Mouse (Mus musculus): ENCODE measurements at regions not wholly inside any gene's neighbourhood (a gene's known extent, or its start where the extent isn't known, plus 50 kb on each side); places are given as distances from the start of the nearest gene placed in this dataset.

DNA sequence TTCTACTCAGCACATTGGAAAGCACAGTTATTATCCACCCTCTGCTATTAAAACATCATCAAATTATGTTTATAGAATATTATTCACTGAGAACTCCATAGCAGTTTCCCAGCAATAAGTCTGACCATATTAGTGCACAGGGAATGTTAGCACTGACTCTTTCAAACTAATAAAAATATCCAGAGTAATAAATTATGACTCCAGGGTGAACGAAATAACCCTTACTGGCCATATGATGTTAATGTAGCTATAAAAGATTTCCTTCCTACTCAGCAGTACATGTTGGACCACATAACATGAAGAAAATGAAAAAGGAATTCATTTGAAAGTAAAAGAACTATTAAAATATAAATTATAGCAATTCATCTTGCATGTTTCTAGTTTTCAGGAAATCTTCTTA is 693.0 kb upstream of the Adgrl3 start:
- DNase-seq (ENCODE audit: low read depth): no peak
- TF ChIP-seq POLR2A (IDR thresholded peaks at IDR 0.05; ENCODE audit: borderline replicate concordance, extremely low read depth, insufficient read depth, insufficient read length, poor library complexity, severe bottlenecking): no peak
- no peak for TF ChIP-seq CTCF (IDR thresholded peaks at IDR 0.05; ENCODE audit: borderline replicate concordance, extremely low read depth, insufficient read depth, insufficient read length)

GRCm38 (mm10) chr5:80345155-80345554 is 674.8 kb upstream of the Adgrl3 start:
- DNase-seq (ENCODE audit: low read depth): no peak
- no peak for TF ChIP-seq POLR2A (IDR thresholded peaks at IDR 0.05; ENCODE audit: borderline replicate concordance, extremely low read depth, insufficient read depth, insufficient read length, poor library complexity, severe bottlenecking)
- no peak for TF ChIP-seq CTCF (IDR thresholded peaks at IDR 0.05; ENCODE audit: borderline replicate concordance, extremely low read depth, insufficient read depth, insufficient read length)

DNA sequence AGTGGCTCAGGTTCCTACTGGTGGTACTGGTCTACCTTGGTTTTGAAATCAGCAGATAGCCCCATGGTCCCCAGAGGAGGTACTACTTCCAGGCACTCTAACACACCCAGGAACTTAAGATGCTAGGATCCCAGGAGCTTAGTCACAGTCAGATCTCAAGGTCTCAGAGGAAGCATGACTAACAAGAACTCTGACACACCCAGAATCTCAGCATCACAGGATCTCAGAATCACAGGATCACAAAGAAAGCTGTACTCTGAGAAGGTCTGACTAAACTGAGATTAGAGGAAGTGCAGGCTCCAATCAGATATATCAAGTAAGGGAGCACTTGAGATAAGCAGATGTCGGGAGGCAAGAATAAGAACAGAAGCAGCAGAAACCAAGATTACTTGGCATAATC is 661.7 kb upstream of the Adgrl3 start:
- no peak for TF ChIP-seq POLR2A (IDR thresholded peaks at IDR 0.05; ENCODE audit: borderline replicate concordance, extremely low read depth, insufficient read depth, insufficient read length, poor library complexity, severe bottlenecking)
- TF ChIP-seq CTCF (IDR thresholded peaks at IDR 0.05; ENCODE audit: borderline replicate concordance, extremely low read depth, insufficient read depth, insufficient read length): no peak
- DNase-seq (ENCODE audit: low read depth): no peak

DNA sequence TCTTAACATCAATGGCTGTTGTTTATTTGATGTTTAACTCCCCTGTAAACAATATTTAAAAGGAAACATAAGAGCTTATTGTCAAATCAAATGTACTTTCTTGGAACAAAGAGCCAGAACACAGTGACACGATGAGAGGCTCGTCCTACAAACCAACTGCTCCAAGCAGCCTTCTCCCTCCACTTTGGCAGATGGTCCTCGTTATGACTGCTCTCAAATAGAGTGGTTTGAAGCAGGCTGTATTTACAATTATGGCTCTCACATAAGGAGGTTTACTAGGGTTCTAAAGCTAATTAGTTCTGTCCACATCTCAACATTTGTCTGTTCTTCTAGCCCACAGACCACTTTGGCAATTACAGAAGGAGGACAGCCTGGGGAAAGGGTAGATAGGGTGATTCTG is 626.3 kb upstream of the Adgrl3 start:
- no peak for TF ChIP-seq POLR2A (IDR thresholded peaks at IDR 0.05; ENCODE audit: borderline replicate concordance, extremely low read depth, insufficient read depth, insufficient read length, poor library complexity, severe bottlenecking)
- TF ChIP-seq CTCF (IDR thresholded peaks at IDR 0.05; ENCODE audit: borderline replicate concordance, extremely low read depth, insufficient read depth, insufficient read length): no peak
- DNase-seq (ENCODE audit: low read depth): peak; percentile 86

- DNase-seq (ENCODE audit: low read depth): peak; percentile 6
- TF ChIP-seq POLR2A (IDR thresholded peaks at IDR 0.05; ENCODE audit: borderline replicate concordance, extremely low read depth, insufficient read depth, insufficient read length, poor library complexity, severe bottlenecking) (no peak), CTCF (IDR thresholded peaks at IDR 0.05; ENCODE audit: borderline replicate concordance, extremely low read depth, insufficient read depth, insufficient read length) (no peak)
Observed at GRCm38 (mm10) chr5:80402666-80403065, 617.3 kb upstream of the Adgrl3 start.

GRCm38 (mm10) chr5:80416116-80416515 is 603.8 kb upstream of the Adgrl3 start:
- no peak for DNase-seq (ENCODE audit: low read depth)
- TF ChIP-seq POLR2A (IDR thresholded peaks at IDR 0.05; ENCODE audit: borderline replicate concordance, extremely low read depth, insufficient read depth, insufficient read length, poor library complexity, severe bottlenecking): no peak
- TF ChIP-seq CTCF (IDR thresholded peaks at IDR 0.05; ENCODE audit: borderline replicate concordance, extremely low read depth, insufficient read depth, insufficient read length): no peak
